Mouse (Mus musculus) heart, adult 2 months (tissue): ENCODE results near the gene Runx3.

Source experiments
- EP300 ChIP-seq: fragments of 200-500 bp; IDR thresholded peaks from 2 replicates; pipeline ENCODE4 v1.6.1; 2011; ENCODE audit warnings: low read depth, low read length, control low read depth; ENCODE audit not compliant: insufficient read depth
- POLR2A ChIP-seq: fragments of 200-500 bp; IDR thresholded peaks from 2 replicates; pipeline ENCODE4 v1.6.1; 2011; ENCODE audit warnings: mild to moderate bottlenecking, low read depth, low read length, control low read depth; ENCODE audit not compliant: insufficient read depth

DNA sequence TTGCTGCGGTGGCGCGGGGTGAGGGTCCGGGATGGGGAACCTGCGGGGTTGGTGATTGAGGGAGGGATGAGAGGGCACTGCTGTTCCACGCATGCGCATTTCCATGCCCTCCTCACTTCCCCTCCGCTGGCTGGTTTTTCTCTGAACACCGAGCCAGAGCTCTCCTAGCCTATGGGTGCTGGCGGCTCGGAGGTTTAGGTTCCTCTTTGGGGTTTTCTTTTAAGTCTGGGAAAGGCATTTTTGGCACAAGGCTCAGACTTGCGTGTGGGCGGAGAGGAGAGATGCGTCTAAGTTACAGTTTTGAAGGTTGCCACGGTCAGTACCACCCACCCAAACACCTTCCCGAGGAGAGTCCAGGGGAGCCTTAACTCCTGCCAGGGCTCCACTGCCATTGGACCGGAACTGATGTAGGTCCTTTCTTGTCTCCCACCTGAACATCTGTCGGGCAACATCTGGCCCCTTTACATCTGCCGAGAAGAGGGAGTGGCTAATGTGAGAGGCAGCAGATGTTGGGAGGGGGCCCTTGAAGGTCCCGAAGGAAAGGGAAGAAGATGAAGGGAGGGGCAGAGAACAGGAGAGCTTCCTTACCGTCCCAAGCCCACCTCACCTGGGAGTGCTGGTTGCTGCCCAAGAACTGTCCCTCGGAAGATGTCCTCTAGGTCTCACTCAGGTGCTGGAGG, 8.5 kb downstream of the Runx3 start:
- TF ChIP-seq EP300 (no peak), POLR2A (no peak)
